ENCODE assay signal across 7 mouse cellular contexts in the genomic region with DNA sequence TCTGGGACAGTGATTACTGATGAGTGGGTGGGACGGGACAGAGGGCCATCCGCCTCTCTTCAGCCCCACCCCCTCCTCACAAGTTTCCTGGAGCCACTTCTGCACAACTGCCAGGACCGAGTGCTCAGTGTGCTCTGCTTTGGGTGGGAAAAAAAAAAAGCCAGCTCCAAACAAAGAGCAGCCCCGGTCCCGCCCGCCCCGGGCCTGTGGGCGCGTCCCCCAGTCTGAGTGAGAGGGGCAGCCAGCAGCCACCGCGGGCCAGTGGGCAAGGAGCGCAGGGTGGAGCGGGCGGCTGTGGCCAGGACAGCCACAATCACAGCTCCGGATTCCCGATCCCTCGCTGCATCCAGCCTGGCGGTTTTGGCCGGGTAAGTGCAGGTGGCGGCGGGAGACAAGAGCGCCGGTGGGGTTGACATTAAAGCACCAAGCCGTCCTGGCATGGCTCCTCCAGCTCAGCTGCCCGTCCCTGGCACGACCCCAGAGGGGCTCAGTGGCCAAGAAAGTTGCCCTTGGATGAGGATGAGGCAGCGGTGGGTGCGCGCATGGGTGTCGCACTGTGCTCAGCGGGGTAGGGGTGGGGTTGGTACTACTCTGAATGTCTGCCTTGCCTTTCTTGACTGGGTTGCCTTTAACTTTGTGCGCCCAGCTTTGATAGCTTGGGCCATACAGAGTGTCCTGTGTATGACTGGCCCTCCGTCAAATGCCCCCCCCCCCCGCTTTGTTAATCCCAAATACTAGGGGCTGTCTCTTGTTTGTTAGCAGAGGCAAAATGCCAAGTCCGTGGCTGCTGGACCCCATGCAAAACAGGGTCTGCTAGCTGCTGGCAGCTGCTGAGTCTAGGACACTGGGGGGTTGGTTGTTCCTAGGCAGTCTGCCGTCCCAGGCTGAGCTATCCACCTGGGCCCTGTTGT. TPM values are rescaled to one million over a fixed set of nuclear protein-coding genes. Genes with fewer than 3 reads are reported as not detected.
DNase-seq lines count a peak whose midpoint lies in the region; ATAC-seq lines count a peak whose summit lies in the region.

Gene Tspan11, plus strand, starts transcription at position 79 of the 911 bp plus-strand sequence.

- peak within 1 kb of the TSS; percentile 78 for H3K9ac ChIP-seq in forebrain, embryonic 14.5 days (ENCODE audit: low read length)
- peak within 1 kb of the TSS; percentile 57 for H3K9ac ChIP-seq in limb, embryonic 15.5 days
- peak within 1 kb of the TSS; percentile 73 for H3K9ac ChIP-seq in neural tube, embryonic 12.5 days

- DNase-seq in ES-CJ7 (ENCODE audit: low read depth, low spot score) (peak; percentile 24), WW6 (ENCODE audit: low read depth, low spot score) (peak; percentile 43)
- peak; percentile 86 for DNase-seq in forebrain, embryonic 14.5 days (ENCODE audit: low spot score)
- DNase-seq in heart, postnatal 4 days, result peak; percentile 54

- peak; percentile 87 for ATAC-seq in forebrain, embryonic 14.5 days
- peak; percentile 38; the same call in 1 of the 2 replicates for ATAC-seq in limb, embryonic 15.5 days (ENCODE audit: insufficient number of reproducible peaks, low FRiP score, low TSS enrichment, low read depth)
- peak; percentile 84 for ATAC-seq in neural tube, embryonic 12.5 days (ENCODE audit: low FRiP score, low read depth)
- no peak for ATAC-seq in inflammation-experienced regulatory T-cells, adult 6 months

- H3K4me1 ChIP-seq in forebrain, embryonic 14.5 days (ENCODE audit: control insufficient read depth, insufficient read depth, low read length), result peaks cover 17% of the 10 kb centered on the region
- peaks cover 20% of the 10 kb centered on the region for H3K4me1 ChIP-seq in limb, embryonic 15.5 days
- peaks cover 29% of the 10 kb centered on the region for H3K4me1 ChIP-seq in neural tube, embryonic 12.5 days

- under 1% methylated on average over 36 of the region's 36 CpGs for WGBS in forebrain, embryonic 14.5 days
- under 1% methylated on average over 36 of the region's 36 CpGs for WGBS in limb, embryonic 15.5 days
- WGBS in neural tube, embryonic 12.5 days, result 2% methylated on average over 36 of the region's 36 CpGs

- H3K27ac ChIP-seq in forebrain, embryonic 14.5 days (ENCODE audit: low read depth, low read length), result peak within 1 kb of the TSS; percentile 90
- peak within 1 kb of the TSS; percentile 78 for H3K27ac ChIP-seq in limb, embryonic 15.5 days
- H3K27ac ChIP-seq in neural tube, embryonic 12.5 days, result peak within 1 kb of the TSS; percentile 65

- H3K36me3 ChIP-seq in forebrain, embryonic 14.5 days (ENCODE audit: control insufficient read depth, insufficient read depth, low read length), result no peaks in the 10 kb centered on the region
- H3K36me3 ChIP-seq in limb, embryonic 15.5 days, result no peaks in the 10 kb centered on the region
- no peaks in the 10 kb centered on the region for H3K36me3 ChIP-seq in neural tube, embryonic 12.5 days

- H3K9me3 ChIP-seq in forebrain, embryonic 14.5 days (replicated peaks; ENCODE audit: control insufficient read depth, low read length), result no peaks in the 10 kb centered on the region
- no peaks in the 10 kb centered on the region for H3K9me3 ChIP-seq in limb, embryonic 15.5 days
- H3K9me3 ChIP-seq in neural tube, embryonic 12.5 days, result no peaks in the 10 kb centered on the region

- H3K4me2 ChIP-seq in forebrain, embryonic 14.5 days (ENCODE audit: low read length), result peak within 1 kb of the TSS; percentile 82
- peak within 1 kb of the TSS; percentile 82 for H3K4me2 ChIP-seq in limb, embryonic 15.5 days
- peak within 1 kb of the TSS; percentile 81 for H3K4me2 ChIP-seq in neural tube, embryonic 12.5 days (replicated peaks)

- peak within 1 kb of the TSS; percentile 45 for H3K4me3 ChIP-seq in forebrain, embryonic 14.5 days (ENCODE audit: low read depth, low read length)
- peak within 1 kb of the TSS; percentile 55 for H3K4me3 ChIP-seq in limb, embryonic 15.5 days
- peak within 1 kb of the TSS; percentile 51 for H3K4me3 ChIP-seq in neural tube, embryonic 12.5 days

- no peaks in the 10 kb centered on the region for H3K27me3 ChIP-seq in forebrain, embryonic 14.5 days (replicated peaks; ENCODE audit: control insufficient read depth, insufficient read depth, low read length)
- no peaks in the 10 kb centered on the region for H3K27me3 ChIP-seq in limb, embryonic 15.5 days
- H3K27me3 ChIP-seq in neural tube, embryonic 12.5 days (replicated peaks), result no peaks in the 10 kb centered on the region

RNA-seq across cellular contexts. Expression of gene Tspan11, which starts in this region (rescaled TPM):
- polyA plus RNA-seq in forebrain, embryonic 14.5 days (2014; fragmentation: Nextera tagmentation; extraction: Ambion mirVana), result 9.8 and 10.5 TPM in 2 replicates
- total RNA-seq in heart, postnatal 4 days (2021), result 1 to 10 TPM; 2.3 to 3.9 TPM
- polyA plus RNA-seq in limb, embryonic 15.5 days (2015; fragmentation: Nextera tagmentation; extraction: Ambion mirVana), result 25.3 and 25.4 TPM in 2 replicates
- polyA plus RNA-seq in neural tube, embryonic 12.5 days (2016; fragmentation: Nextera tagmentation; extraction: Ambion mirVana), result 19.5 and 22.1 TPM in 2 replicates
- polyA plus RNA-seq in inflammation-experienced regulatory T-cells, adult 6 months (2017; shearing (Covaris generic)), result not detected

Comparison
In these comparisons a context has a peak if more than half of its experiments do, and no peak if none do; other contexts are left out.
1. RNA of gene Tspan11 (polyA plus RNA-seq): 25.3 to 25.4 TPM in limb, embryonic 15.5 days, 19.5 to 22.1 TPM in neural tube, embryonic 12.5 days and 9.8 to 10.5 TPM in forebrain, embryonic 14.5 days; not detected in inflammation-experienced regulatory T-cells, adult 6 months; every median in the first group is over 10 times any median in the second.
2. DNase-seq: peak in every context shown above with its lines; median percentile 86 in forebrain, embryonic 14.5 days; 54 in heart, postnatal 4 days; 43 in WW6; 24 in ES-CJ7.
3. Peak in every context shown above with its lines, with median percentiles within 50 percentile points of each other: H3K27ac ChIP-seq, H3K4me2 ChIP-seq, H3K4me3 ChIP-seq and H3K9ac ChIP-seq.